Mouse (Mus musculus): ENCODE measurements around the gene Ralgds. TPM values are rescaled to one million over a fixed set of nuclear protein-coding genes. Genes with fewer than 3 reads are reported as not detected.

Ralgds gene
- polyA plus RNA-seq, 1 experiment = 110 TPM

DNA sequence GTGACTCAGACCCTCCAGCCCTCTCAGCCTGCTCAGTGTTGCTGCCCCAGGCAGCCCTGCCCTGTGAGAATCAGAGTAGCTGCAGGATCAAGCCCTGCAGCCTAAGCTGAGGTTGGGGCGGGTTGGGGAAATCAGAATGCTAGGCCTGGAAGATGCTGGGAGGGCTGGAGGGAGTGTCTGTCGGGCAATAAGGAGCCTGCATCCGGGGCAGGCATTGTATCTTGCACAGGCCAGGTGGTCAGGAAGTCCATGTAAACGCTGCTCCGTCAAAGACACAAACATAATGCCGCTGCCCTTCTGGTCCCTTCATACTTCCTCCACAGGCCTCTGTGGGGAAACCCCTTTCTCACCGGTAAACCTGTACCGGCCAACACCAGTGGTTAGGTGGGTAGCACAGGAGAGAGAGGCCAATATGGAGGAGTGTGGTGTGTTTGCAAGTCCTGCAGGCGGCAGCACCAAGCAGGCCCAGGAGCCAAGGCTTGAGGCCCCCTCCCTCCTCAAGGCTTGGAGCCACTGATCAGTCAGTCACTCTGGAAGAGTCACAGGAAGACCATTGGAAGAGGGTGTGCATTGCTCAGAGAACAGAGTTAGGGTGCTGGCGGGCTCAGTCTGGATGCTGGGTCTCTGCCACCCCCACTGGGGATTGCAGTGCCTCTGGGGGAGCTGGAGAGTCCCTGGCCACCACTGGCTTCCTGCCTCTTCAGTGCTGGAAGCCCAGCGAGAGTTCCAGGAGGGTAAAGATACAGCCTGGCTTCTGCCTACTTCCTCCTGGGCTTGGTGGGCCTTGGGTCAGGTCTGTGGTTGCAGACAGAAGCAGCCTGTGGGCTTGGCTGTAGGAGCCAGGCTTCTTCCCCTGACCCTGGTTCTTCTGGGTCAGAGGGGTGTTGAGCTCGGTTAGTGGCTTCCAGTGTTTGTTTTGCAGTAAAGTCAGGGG is 13.3 kb downstream of the Ralgds start:
- TF ChIP-seq POLR2A (IDR thresholded peaks at IDR 0.05; ENCODE audit: low read depth, low read length) = no peak
- peak; percentile 54; the same call in 1 of the 2 replicates for TF ChIP-seq CTCF (IDR thresholded peaks at IDR 0.05; ENCODE audit: extremely low read depth, insufficient read length, insufficient replicate concordance, low read depth, low read length)
- Histone ChIP-seq H3K27ac (ENCODE audit: insufficient read depth, low read depth, low read length) (peak overlapping the region; percentile 95), H3K4me3 (ENCODE audit: low read depth, low read length) (peak overlapping the region; percentile 12), H3K4me1 (ENCODE audit: control insufficient read depth, insufficient read depth, insufficient read length, low read length) (peaks cover 47% of the 10 kb centered on the region), H3K27me3 (ENCODE audit: control insufficient read depth, insufficient read depth, low read length) (no peaks in the 10 kb centered on the region), H3K36me3 (ENCODE audit: control insufficient read depth, insufficient read depth, low read length) (no peaks in the 10 kb centered on the region)
- WGBS = 10% methylated on average over 12 of the region's 12 CpGs

DNA sequence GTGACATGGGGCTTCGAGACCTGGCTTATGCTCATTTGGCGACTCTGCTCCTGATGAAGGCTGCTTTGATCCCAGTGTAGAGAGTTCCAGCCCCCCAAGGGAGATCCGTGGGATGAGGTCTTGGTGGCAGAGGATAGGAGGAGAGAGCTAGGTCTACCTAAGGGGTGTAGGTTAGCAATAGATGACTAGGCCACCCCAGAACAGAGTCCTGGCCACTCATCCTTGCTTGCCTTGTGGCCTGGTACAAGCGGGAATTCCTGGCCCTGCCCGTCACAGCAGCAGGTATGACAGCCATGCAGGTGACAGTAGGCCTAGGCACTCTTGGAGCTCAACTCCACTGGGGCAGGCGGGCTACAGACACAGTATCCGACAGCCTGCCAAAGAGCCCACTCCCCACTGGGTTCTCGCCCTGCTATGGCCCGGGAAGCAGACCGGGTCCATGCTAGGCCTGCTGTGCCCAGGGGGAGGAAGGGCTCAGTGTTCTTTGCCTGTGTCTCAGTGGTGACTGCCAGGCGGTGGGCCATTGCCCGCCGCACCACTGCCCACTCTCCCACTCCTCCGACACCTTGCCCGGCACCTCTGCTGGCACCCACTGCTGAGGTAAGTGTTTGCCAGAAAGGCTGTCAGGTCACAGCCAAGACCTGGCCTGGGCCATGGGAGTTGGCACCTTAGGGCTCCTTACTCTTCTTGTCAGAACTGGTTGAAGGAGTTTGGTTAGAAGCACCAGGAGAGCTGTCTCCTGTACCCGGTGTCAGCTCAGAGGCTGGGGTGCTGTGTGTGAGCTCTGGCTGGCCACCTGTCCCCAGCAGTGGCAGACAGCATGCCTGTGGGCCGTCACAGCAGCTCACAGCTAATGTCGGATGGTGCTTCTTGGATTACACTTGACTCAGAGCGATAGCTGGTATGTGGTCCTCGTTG is 14.8 kb downstream of the Ralgds start:
- no peak for TF ChIP-seq CTCF (IDR thresholded peaks at IDR 0.05; ENCODE audit: extremely low read depth, insufficient read length, insufficient replicate concordance, low read depth, low read length)
- TF ChIP-seq POLR2A (IDR thresholded peaks at IDR 0.05; ENCODE audit: low read depth, low read length) = no peak
- H3K27me3 ChIP-seq (ENCODE audit: control insufficient read depth, insufficient read depth, low read length) = no peaks in the 10 kb centered on the region
- 96% methylated on average over 20 of the region's 20 CpGs for WGBS
- H3K36me3 ChIP-seq (ENCODE audit: control insufficient read depth, insufficient read depth, low read length) = no peaks in the 10 kb centered on the region
- no peak overlapping the region for H3K4me3 ChIP-seq (ENCODE audit: low read depth, low read length)
- peaks cover 39% of the 10 kb centered on the region for H3K4me1 ChIP-seq (ENCODE audit: control insufficient read depth, insufficient read depth, insufficient read length, low read length)
- no peak overlapping the region for H3K27ac ChIP-seq (ENCODE audit: insufficient read depth, low read depth, low read length)

DNA sequence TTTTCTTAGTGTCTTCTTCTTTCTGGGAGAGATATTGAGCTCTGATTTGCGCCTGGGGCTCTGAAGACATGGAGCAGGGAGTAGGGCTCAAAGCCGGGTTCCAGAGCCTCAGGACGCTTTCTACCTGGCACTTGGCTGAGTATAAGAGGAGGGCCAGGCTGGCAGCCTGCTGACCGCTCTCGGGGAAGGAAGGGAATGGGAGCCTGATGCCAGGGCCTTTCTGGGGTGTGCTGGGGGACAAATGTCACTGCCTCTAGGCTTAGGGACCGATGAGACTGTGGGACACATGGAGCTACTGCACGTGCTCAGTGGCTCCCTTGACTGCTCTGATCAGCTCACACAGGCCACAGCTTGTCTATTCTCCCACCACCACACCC is 15.4 kb downstream of the Ralgds start:
- no peaks in the 10 kb centered on the region for H3K27me3 ChIP-seq (ENCODE audit: control insufficient read depth, insufficient read depth, low read length)
- H3K4me1 ChIP-seq (ENCODE audit: control insufficient read depth, insufficient read depth, insufficient read length, low read length) = peaks cover 42% of the 10 kb centered on the region
- H3K4me3 ChIP-seq (ENCODE audit: low read depth, low read length) = no peak overlapping the region
- H3K27ac ChIP-seq (ENCODE audit: insufficient read depth, low read depth, low read length) = no peak overlapping the region
- WGBS = 95% methylated on average over 7 of the region's 7 CpGs
- no peaks in the 10 kb centered on the region for H3K36me3 ChIP-seq (ENCODE audit: control insufficient read depth, insufficient read depth, low read length)
- TF ChIP-seq POLR2A (IDR thresholded peaks at IDR 0.05; ENCODE audit: low read depth, low read length) = no peak
- TF ChIP-seq CTCF (IDR thresholded peaks at IDR 0.05; ENCODE audit: extremely low read depth, insufficient read length, insufficient replicate concordance, low read depth, low read length) = no peak

DNA sequence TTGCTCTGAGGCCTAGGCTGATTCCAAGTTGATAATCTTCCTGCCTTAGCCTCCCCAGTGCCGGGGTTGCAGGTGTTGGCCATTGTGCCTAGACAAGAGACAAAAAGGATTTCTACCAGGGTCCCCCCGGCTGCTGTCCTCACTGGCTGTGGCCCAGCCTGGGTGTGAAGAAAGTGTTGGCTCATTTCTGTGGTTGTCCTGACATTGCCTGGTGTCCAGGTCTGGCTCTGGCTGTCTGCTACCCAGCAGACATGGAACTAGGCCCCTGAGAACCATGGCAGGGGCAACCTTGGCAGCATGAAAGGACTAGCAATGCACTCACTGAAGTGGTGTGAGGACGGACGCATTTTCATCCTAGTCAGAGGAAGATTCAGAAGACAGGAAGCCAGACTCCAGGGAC is 16.9 kb downstream of the Ralgds start:
- Histone ChIP-seq H3K27me3 (ENCODE audit: control insufficient read depth, insufficient read depth, low read length) (no peaks in the 10 kb centered on the region), H3K27ac (ENCODE audit: insufficient read depth, low read depth, low read length) (no peak overlapping the region), H3K4me1 (ENCODE audit: control insufficient read depth, insufficient read depth, insufficient read length, low read length) (peaks cover 38% of the 10 kb centered on the region), H3K36me3 (ENCODE audit: control insufficient read depth, insufficient read depth, low read length) (no peaks in the 10 kb centered on the region), H3K4me3 (ENCODE audit: low read depth, low read length) (no peak overlapping the region)
- WGBS = 85% methylated on average over 4 of the region's 4 CpGs
- no peak for TF ChIP-seq POLR2A (IDR thresholded peaks at IDR 0.05; ENCODE audit: low read depth, low read length)
- TF ChIP-seq CTCF (IDR thresholded peaks at IDR 0.05; ENCODE audit: extremely low read depth, insufficient read length, insufficient replicate concordance, low read depth, low read length) = no peak

DNA sequence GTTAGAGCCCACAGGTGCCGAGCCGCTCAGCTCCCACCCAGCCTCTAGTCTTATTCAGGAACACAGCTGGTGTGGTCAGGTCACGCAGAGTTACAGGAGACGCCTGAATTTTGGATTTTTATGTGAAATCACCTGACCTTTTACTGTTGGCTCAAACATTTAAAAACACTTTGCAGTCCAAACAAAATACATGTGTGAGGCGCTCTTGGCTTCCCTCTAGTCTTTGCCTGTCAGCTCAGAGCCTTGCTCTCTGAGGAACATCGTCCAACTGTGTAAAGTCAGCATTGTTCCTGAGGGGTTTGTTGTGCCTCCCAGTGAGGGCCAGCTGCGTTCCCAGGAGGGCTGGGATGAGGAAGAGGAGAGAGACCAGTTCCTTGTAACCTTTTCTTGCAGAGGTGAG is 17.4 kb downstream of the Ralgds start:
- no peaks in the 10 kb centered on the region for H3K36me3 ChIP-seq (ENCODE audit: control insufficient read depth, insufficient read depth, low read length)
- no peak overlapping the region; the same call in 1 of the 2 replicates for H3K27ac ChIP-seq (ENCODE audit: insufficient read depth, low read depth, low read length)
- no peaks in the 10 kb centered on the region for H3K27me3 ChIP-seq (ENCODE audit: control insufficient read depth, insufficient read depth, low read length)
- TF ChIP-seq CTCF (IDR thresholded peaks at IDR 0.05; ENCODE audit: extremely low read depth, insufficient read length, insufficient replicate concordance, low read depth, low read length) (no peak), POLR2A (IDR thresholded peaks at IDR 0.05; ENCODE audit: low read depth, low read length) (no peak)
- H3K4me1 ChIP-seq (ENCODE audit: control insufficient read depth, insufficient read depth, insufficient read length, low read length) = peaks cover 36% of the 10 kb centered on the region
- no peak overlapping the region for H3K4me3 ChIP-seq (ENCODE audit: low read depth, low read length)
- WGBS = 82% methylated on average over 7 of the region's 7 CpGs

DNA sequence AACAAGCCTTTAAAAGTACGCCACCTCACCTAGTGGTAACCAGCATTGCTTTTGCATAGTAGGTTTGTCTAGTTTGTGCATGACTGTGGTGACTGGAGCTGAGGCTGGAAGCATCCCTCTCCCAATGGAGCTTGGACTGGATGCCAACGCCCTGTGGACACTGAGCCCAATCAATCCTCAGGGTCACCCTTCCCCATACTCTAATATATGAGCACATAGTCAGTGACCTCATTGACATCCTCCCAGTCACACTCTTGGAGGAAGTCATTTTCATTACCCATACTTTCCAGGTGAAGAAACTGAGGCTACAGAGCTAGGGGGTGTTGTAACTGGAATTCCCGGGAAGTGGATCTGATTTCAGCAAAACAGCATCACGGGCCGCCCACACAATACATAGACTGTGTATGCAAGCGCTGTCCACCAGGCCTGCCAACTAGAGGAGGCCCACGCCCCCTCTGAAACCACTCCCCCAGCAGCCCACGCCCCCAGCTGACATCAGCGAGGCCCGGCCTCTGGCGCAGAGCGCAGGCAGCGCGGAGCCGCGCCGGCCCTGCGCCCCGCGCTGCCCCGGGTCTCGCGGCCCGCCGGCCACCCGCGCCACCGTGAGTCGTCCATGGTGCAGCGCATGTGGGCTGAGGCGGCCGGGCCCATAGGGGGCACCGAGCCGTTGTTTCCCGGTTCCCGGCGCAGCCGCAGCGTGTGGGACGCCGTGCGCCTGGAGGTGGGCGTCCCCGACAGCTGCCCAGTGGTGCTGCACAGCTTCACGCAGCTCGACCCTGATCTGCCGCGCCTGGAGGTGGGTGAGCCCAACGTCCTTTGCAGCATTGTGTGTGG is 20.2 kb downstream of the Ralgds start:
- TF ChIP-seq CTCF (IDR thresholded peaks at IDR 0.05; ENCODE audit: extremely low read depth, insufficient read length, insufficient replicate concordance, low read depth, low read length) (0 out of 2 replicates have a peak, but pooled peaks have one; percentile 8), POLR2A (IDR thresholded peaks at IDR 0.05; ENCODE audit: low read depth, low read length) (peak; percentile 45; the same call in 1 of the 2 replicates)
- Histone ChIP-seq H3K4me3 (ENCODE audit: low read depth, low read length) (peak overlapping the region; percentile 78), H3K36me3 (ENCODE audit: control insufficient read depth, insufficient read depth, low read length) (no peaks in the 10 kb centered on the region), H3K27me3 (ENCODE audit: control insufficient read depth, insufficient read depth, low read length) (no peaks in the 10 kb centered on the region), H3K27ac (ENCODE audit: insufficient read depth, low read depth, low read length) (peak overlapping the region; percentile 60), H3K4me1 (ENCODE audit: control insufficient read depth, insufficient read depth, insufficient read length, low read length) (peaks cover 45% of the 10 kb centered on the region)
- WGBS = 4% methylated on average over 49 of the region's 49 CpGs
